ENCODE assay signal across 8 mouse cellular contexts in the genomic region with DNA sequence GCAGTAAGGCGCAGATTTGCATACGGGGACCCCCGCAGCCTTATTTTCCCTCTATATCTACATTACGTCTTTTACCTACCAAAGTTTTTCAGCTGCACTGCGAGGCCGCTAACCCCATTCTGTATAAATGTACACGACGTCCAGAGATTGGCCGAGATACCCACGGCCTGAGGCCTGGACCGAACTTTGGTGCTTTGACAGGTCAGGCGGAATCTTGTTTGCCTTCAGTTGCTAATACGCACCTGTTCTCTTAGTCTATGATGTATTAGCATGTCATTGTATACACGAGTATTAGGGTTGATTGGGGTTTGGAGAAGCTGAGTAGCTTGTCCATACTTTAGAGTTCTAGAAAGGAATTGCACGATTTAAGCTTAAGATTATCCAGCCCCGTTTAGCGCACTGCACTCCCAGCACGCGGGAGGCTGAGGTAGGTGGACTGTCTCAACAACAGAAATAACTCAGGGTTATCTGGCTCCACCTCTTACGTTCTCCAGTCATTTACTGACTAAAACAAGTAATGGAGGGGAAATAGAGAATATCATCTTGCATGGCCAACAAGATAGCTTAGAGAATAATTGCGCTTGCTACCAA. TPM values are rescaled to one million over a fixed set of nuclear protein-coding genes. Genes with fewer than 3 reads are reported as not detected.
DNase-seq lines count a peak whose midpoint lies in the region; ATAC-seq and TF ChIP-seq lines count a peak whose summit lies in the region.

No protein-coding gene starts in this region.

- H3K4me1 ChIP-seq in kidney, adult 2 months (ENCODE audit: control insufficient read depth, insufficient read depth, low read length) = peaks cover 5% of the 10 kb centered on the region; the same call in 1 of the 2 replicates
- H3K4me1 ChIP-seq in forebrain, embryonic 15.5 days = peaks cover 12% of the 10 kb centered on the region
- no peaks in the 10 kb centered on the region for H3K4me1 ChIP-seq in liver, embryonic 14.5 days (replicated peaks; ENCODE audit: control insufficient read depth in 2 of 2, insufficient read depth in 2 of 2, low read length in 1 of 2)

- no peaks in the 10 kb centered on the region for H3K27me3 ChIP-seq in kidney, adult 2 months (replicated peaks; ENCODE audit: control insufficient read depth, insufficient read depth, low read length)
- H3K27me3 ChIP-seq in forebrain, embryonic 15.5 days = no peaks in the 10 kb centered on the region
- H3K27me3 ChIP-seq in liver, embryonic 14.5 days (ENCODE audit: control insufficient read depth, insufficient read depth, low read length) = peaks cover 22% of the 10 kb centered on the region

- H3K4me2 ChIP-seq in forebrain, embryonic 15.5 days (replicated peaks) = peak overlapping the region; percentile 85
- peak overlapping the region; percentile 83 for H3K4me2 ChIP-seq in liver, embryonic 14.5 days (ENCODE audit: low read depth)

- H3K27ac ChIP-seq in kidney, adult 2 months (ENCODE audit: insufficient read depth, low read depth, low read length) = peak overlapping the region; percentile 98
- H3K27ac ChIP-seq in forebrain, embryonic 15.5 days (replicated peaks) = peak overlapping the region; percentile 88
- H3K27ac ChIP-seq in liver, embryonic 14.5 days = no peak overlapping the region; the same call in 1 of the 2 replicates

- no peaks in the 10 kb centered on the region for H3K9me3 ChIP-seq in forebrain, embryonic 15.5 days
- H3K9me3 ChIP-seq in liver, embryonic 14.5 days (ENCODE audit: control insufficient read depth, low read length) = no peaks in the 10 kb centered on the region

- TF ChIP-seq POLR2A in kidney, adult 2 months (IDR thresholded peaks at IDR 0.05; ENCODE audit: low read depth, low read length) = no peak

- ATAC-seq in forebrain, embryonic 15.5 days (replicated peaks) = peak; percentile 4
- ATAC-seq in liver, embryonic 14.5 days (ENCODE audit: insufficient read depth) = peak; percentile 12; the same call in 1 of the 2 replicates
- no peak for ATAC-seq in granulocyte monocyte progenitor cell, adult 5-6 weeks (replicated peaks; ENCODE audit: poor library complexity, severe bottlenecking)

- 12% methylated on average over 21 of the region's 21 CpGs for WGBS in kidney, adult 2 months
- 5% methylated on average over 21 of the region's 21 CpGs for WGBS in forebrain, embryonic 15.5 days
- WGBS in liver, embryonic 14.5 days (ENCODE audit: insufficient replicate concordance) = 8% methylated on average over 21 of the region's 21 CpGs

- peak overlapping the region; percentile 78 for H3K9ac ChIP-seq in forebrain, embryonic 15.5 days (replicated peaks)
- H3K9ac ChIP-seq in liver, embryonic 14.5 days (replicated peaks) = peak overlapping the region; percentile 65

- TF ChIP-seq EP300 in liver, embryonic 14.5 days (IDR thresholded peaks at IDR 0.05; ENCODE audit: low read depth) = no peak

- no peaks in the 10 kb centered on the region for H3K36me3 ChIP-seq in kidney, adult 2 months (ENCODE audit: control insufficient read depth, insufficient read depth, low read length)
- no peaks in the 10 kb centered on the region for H3K36me3 ChIP-seq in forebrain, embryonic 15.5 days
- no peaks in the 10 kb centered on the region for H3K36me3 ChIP-seq in liver, embryonic 14.5 days (replicated peaks; ENCODE audit: control insufficient read depth, insufficient read depth, low read depth)

- no peak for DNase-seq in kidney, adult 2 months
- DNase-seq in kidney, adult 9 months = no peak
- DNase-seq in MEL-GATA-1-ER (ENCODE audit: extremely low read depth, low read depth) = peak; percentile 26
- no peak for DNase-seq in liver, embryonic 14.5 days (ENCODE audit: low read depth in 3 of 3, low spot score in 3 of 3)
- peak; percentile 4 for DNase-seq in yolk sac, embryonic 10.5 days (ENCODE audit: low spot score)
- DNase-seq in gastrocnemius, postnatal 14 days = no peak

- no peak for TF ChIP-seq CTCF in kidney, adult 2 months (conservative IDR thresholded peaks at IDR 0.05; ENCODE audit: insufficient read depth, insufficient read length, low read depth, low read length)
- no peak for TF ChIP-seq CTCF in liver, embryonic 14.5 days (IDR thresholded peaks at IDR 0.05; ENCODE audit: low read depth)

- H3K4me3 ChIP-seq in kidney, adult 2 months (ENCODE audit: insufficient read depth, low read depth, low read length) = peak overlapping the region; percentile 93
- H3K4me3 ChIP-seq in forebrain, embryonic 15.5 days = peak overlapping the region; percentile 97
- peak overlapping the region; percentile 78 to 81 for H3K4me3 ChIP-seq in liver, embryonic 14.5 days (ENCODE audit: insufficient read depth in 1 of 2, low read depth in 2 of 2, low read length in 2 of 2)

- intact Hi-C loops in gastrocnemius, postnatal 14 days (cut with DNase I; ENCODE audit: low total_unique reads) = no loop called here

RNA-seq across cellular contexts. Expression of a gene that starts 0.8 kb away (rescaled TPM):
- polyA plus RNA-seq in kidney, adult 2 months (2012; rRNA removed) = 0.72 and 1.3 TPM in 2 replicates
- 0.24 and 0.26 TPM in 2 replicates for polyA plus RNA-seq in forebrain, embryonic 15.5 days (2015; fragmentation: Nextera tagmentation; extraction: Ambion mirVana)
- polyA plus RNA-seq in liver, embryonic 14.5 days (2012; rRNA removed) = 0.52 and 0.55 TPM in 2 replicates
- polyA plus RNA-seq in liver, embryonic 14.5 days (2014; fragmentation: Nextera tagmentation; extraction: Ambion mirVana) = 0.37 and 0.52 TPM in 2 replicates
- total RNA-seq in granulocyte monocyte progenitor cell, adult 5-6 weeks (2014; fragmentation: Nextera tagmentation) = 15.1 and 18.5 TPM in 2 replicates
- total RNA-seq in granulocyte monocyte progenitor cell, adult 5-6 weeks (2017) = 9.8 and 10.0 TPM in 2 replicates
- 1 to 10 TPM; 2.5 to 3.3 TPM for total RNA-seq in gastrocnemius, postnatal 14 days (2021)

Comparison
In these comparisons a context has a peak if more than half of its experiments do, and no peak if none do; other contexts are left out.
1. DNase-seq: peak in MEL-GATA-1-ER (single experiment) and yolk sac, embryonic 10.5 days (single experiment); none in kidney, adult 2 months (single experiment), kidney, adult 9 months (single experiment), liver, embryonic 14.5 days (0 of 3) and gastrocnemius, postnatal 14 days (single experiment).
2. Peak in every context shown above with its lines, with median percentiles within 50 percentile points of each other: H3K4me3 ChIP-seq.